Mouse (Mus musculus): ENCODE measurements around the gene Hecw1. TPM values are rescaled to one million over a fixed set of nuclear protein-coding genes. Genes with fewer than 3 reads are reported as not detected.

The Hecw1 gene
- total RNA-seq, 1 experiment = 0.94 TPM

- in situ Hi-C loops (cut with MboI; ENCODE audit: low sequenced_read_pairs in 2 of 2, unreplicated experiment in 2 of 2) = no loop called here
- Histone ChIP-seq H3K9ac (ENCODE audit: insufficient read depth, low read depth, low read length, poor library complexity, severe bottlenecking) (no peak overlapping the region), H3K36me3 (ENCODE audit: control insufficient read depth, insufficient read depth, low read length, poor library complexity, severe bottlenecking) (no peaks in the 10 kb centered on the region), H3K27ac (ENCODE audit: insufficient read depth, low read depth, low read length, poor library complexity, severe bottlenecking) (no peak overlapping the region), H3K4me3 (ENCODE audit: insufficient read depth in 1 of 2, low read depth in 1 of 2, low read length in 2 of 2, poor library complexity in 1 of 2, severe bottlenecking in 1 of 2) (no peak overlapping the region), H3K4me1 (ENCODE audit: control insufficient read depth in 2 of 2, insufficient read depth in 2 of 2, low read length in 2 of 2, poor library complexity in 1 of 2) (no peaks in the 10 kb centered on the region), H3K9me3 (ENCODE audit: control insufficient read depth, insufficient read depth, low read depth, low read length) (no peaks in the 10 kb centered on the region)
- no peak for TF ChIP-seq MAFK (IDR thresholded peaks at IDR 0.05; ENCODE audit: insufficient read depth, low read depth, low read length)
- no peak for TF ChIP-seq ZC3H11A (IDR thresholded peaks at IDR 0.05; ENCODE audit: borderline replicate concordance, low read depth, low read length)
- no peak for TF ChIP-seq CHD2 (IDR thresholded peaks at IDR 0.05; ENCODE audit: low read depth, low read length)
- no peak for DNase-seq (ENCODE audit: low read depth, low spot score)
Observed at GRCm38 (mm10) chr13:14515106-14515505, 7.9 kb downstream of the Hecw1 start.

- in situ Hi-C loops (cut with MboI; ENCODE audit: low sequenced_read_pairs in 2 of 2, unreplicated experiment in 2 of 2) = no loop called here
- no peak overlapping the region for H3K4me3 ChIP-seq (ENCODE audit: insufficient read depth in 1 of 2, low read depth in 1 of 2, low read length in 2 of 2, poor library complexity in 1 of 2, severe bottlenecking in 1 of 2)
- TF ChIP-seq ZNF384 (IDR thresholded peaks at IDR 0.05; ENCODE audit: low read depth, low read length) (no peak), HCFC1 (IDR thresholded peaks at IDR 0.05; ENCODE audit: borderline replicate concordance, insufficient read depth, low read length) (no peak), ZC3H11A (IDR thresholded peaks at IDR 0.05; ENCODE audit: borderline replicate concordance, low read depth, low read length) (no peak), CHD2 (IDR thresholded peaks at IDR 0.05; ENCODE audit: low read depth, low read length) (no peak), MAFK (IDR thresholded peaks at IDR 0.05; ENCODE audit: insufficient read depth, low read depth, low read length) (no peak)
Observed at GRCm38 (mm10) chr13:14513934-14514333, 9.1 kb downstream of the Hecw1 start.

GRCm38 (mm10) chr13:14506765-14507164 is 16.3 kb downstream of the Hecw1 start:
- Histone ChIP-seq H3K4me1 (ENCODE audit: control insufficient read depth in 2 of 2, insufficient read depth in 2 of 2, low read length in 2 of 2, poor library complexity in 1 of 2) (no peaks in the 10 kb centered on the region), H3K36me3 (ENCODE audit: control insufficient read depth, insufficient read depth, low read length, poor library complexity, severe bottlenecking) (no peaks in the 10 kb centered on the region), H3K9me3 (ENCODE audit: control insufficient read depth, insufficient read depth, low read depth, low read length) (no peaks in the 10 kb centered on the region), H3K4me3 (ENCODE audit: insufficient read depth in 1 of 2, low read depth in 1 of 2, low read length in 2 of 2, poor library complexity in 1 of 2, severe bottlenecking in 1 of 2) (no peak overlapping the region), H3K27ac (ENCODE audit: insufficient read depth, low read depth, low read length, poor library complexity, severe bottlenecking) (no peak overlapping the region), H3K9ac (ENCODE audit: insufficient read depth, low read depth, low read length, poor library complexity, severe bottlenecking) (no peak overlapping the region)
- in situ Hi-C loops (cut with MboI; ENCODE audit: low sequenced_read_pairs in 2 of 2, unreplicated experiment in 2 of 2) = no loop called here
- TF ChIP-seq CHD2 (IDR thresholded peaks at IDR 0.05; ENCODE audit: low read depth, low read length) (no peak), ZC3H11A (IDR thresholded peaks at IDR 0.05; ENCODE audit: borderline replicate concordance, low read depth, low read length) (no peak), MAFK (IDR thresholded peaks at IDR 0.05; ENCODE audit: insufficient read depth, low read depth, low read length) (no peak), ZNF384 (IDR thresholded peaks at IDR 0.05; ENCODE audit: low read depth, low read length) (no peak), HCFC1 (IDR thresholded peaks at IDR 0.05; ENCODE audit: borderline replicate concordance, insufficient read depth, low read length) (no peak)
- DNase-seq (ENCODE audit: low read depth, low spot score) = no peak

More at GRCm38 (mm10) chr13:14513934-14514333, 9.1 kb downstream of the Hecw1 start:
- Histone ChIP-seq H3K9me3 (ENCODE audit: control insufficient read depth, insufficient read depth, low read depth, low read length) (no peaks in the 10 kb centered on the region), H3K4me1 (ENCODE audit: control insufficient read depth in 2 of 2, insufficient read depth in 2 of 2, low read length in 2 of 2, poor library complexity in 1 of 2) (no peaks in the 10 kb centered on the region), H3K36me3 (ENCODE audit: control insufficient read depth, insufficient read depth, low read length, poor library complexity, severe bottlenecking) (no peaks in the 10 kb centered on the region), H3K9ac (ENCODE audit: insufficient read depth, low read depth, low read length, poor library complexity, severe bottlenecking) (no peak overlapping the region), H3K27ac (ENCODE audit: insufficient read depth, low read depth, low read length, poor library complexity, severe bottlenecking) (no peak overlapping the region)
- no peak for DNase-seq (ENCODE audit: low read depth, low spot score)

GRCm38 (mm10) chr13:14500251-14500650 is 22.8 kb downstream of the Hecw1 start:
- no peak for TF ChIP-seq CHD2 (IDR thresholded peaks at IDR 0.05; ENCODE audit: low read depth, low read length)
- TF ChIP-seq ZNF384 (IDR thresholded peaks at IDR 0.05; ENCODE audit: low read depth, low read length) = no peak
- no peak for TF ChIP-seq ZC3H11A (IDR thresholded peaks at IDR 0.05; ENCODE audit: borderline replicate concordance, low read depth, low read length)
- TF ChIP-seq HCFC1 (IDR thresholded peaks at IDR 0.05; ENCODE audit: borderline replicate concordance, insufficient read depth, low read length) = no peak
- TF ChIP-seq MAFK (IDR thresholded peaks at IDR 0.05; ENCODE audit: insufficient read depth, low read depth, low read length) = no peak
- Histone ChIP-seq H3K9ac (ENCODE audit: insufficient read depth, low read depth, low read length, poor library complexity, severe bottlenecking) (no peak overlapping the region), H3K4me3 (ENCODE audit: insufficient read depth in 1 of 2, low read depth in 1 of 2, low read length in 2 of 2, poor library complexity in 1 of 2, severe bottlenecking in 1 of 2) (no peak overlapping the region), H3K9me3 (ENCODE audit: control insufficient read depth, insufficient read depth, low read depth, low read length) (no peaks in the 10 kb centered on the region), H3K36me3 (ENCODE audit: control insufficient read depth, insufficient read depth, low read length, poor library complexity, severe bottlenecking) (no peaks in the 10 kb centered on the region), H3K4me1 (ENCODE audit: control insufficient read depth in 2 of 2, insufficient read depth in 2 of 2, low read length in 2 of 2, poor library complexity in 1 of 2) (no peaks in the 10 kb centered on the region), H3K27ac (ENCODE audit: insufficient read depth, low read depth, low read length, poor library complexity, severe bottlenecking) (no peak overlapping the region)
- no peak for DNase-seq (ENCODE audit: low read depth, low spot score)
- in situ Hi-C loops (cut with MboI; ENCODE audit: low sequenced_read_pairs in 2 of 2, unreplicated experiment in 2 of 2) = no loop called here

GRCm38 (mm10) chr13:14498780-14499179 is 24.2 kb downstream of the Hecw1 start:
- no peak overlapping the region for H3K9ac ChIP-seq (ENCODE audit: insufficient read depth, low read depth, low read length, poor library complexity, severe bottlenecking)
- no peak for TF ChIP-seq MAFK (IDR thresholded peaks at IDR 0.05; ENCODE audit: insufficient read depth, low read depth, low read length)
- no peak for TF ChIP-seq ZC3H11A (IDR thresholded peaks at IDR 0.05; ENCODE audit: borderline replicate concordance, low read depth, low read length)
- TF ChIP-seq CHD2 (IDR thresholded peaks at IDR 0.05; ENCODE audit: low read depth, low read length) = no peak
- no peak for TF ChIP-seq HCFC1 (IDR thresholded peaks at IDR 0.05; ENCODE audit: borderline replicate concordance, insufficient read depth, low read length)
- no peak for TF ChIP-seq ZNF384 (IDR thresholded peaks at IDR 0.05; ENCODE audit: low read depth, low read length)
- no peak for DNase-seq (ENCODE audit: low read depth, low spot score)
- no peaks in the 10 kb centered on the region for H3K4me1 ChIP-seq (ENCODE audit: control insufficient read depth in 2 of 2, insufficient read depth in 2 of 2, low read length in 2 of 2, poor library complexity in 1 of 2)
- in situ Hi-C loops (cut with MboI; ENCODE audit: low sequenced_read_pairs in 2 of 2, unreplicated experiment in 2 of 2) = no loop called here
- no peaks in the 10 kb centered on the region for H3K9me3 ChIP-seq (ENCODE audit: control insufficient read depth, insufficient read depth, low read depth, low read length)
- H3K4me3 ChIP-seq (ENCODE audit: insufficient read depth in 1 of 2, low read depth in 1 of 2, low read length in 2 of 2, poor library complexity in 1 of 2, severe bottlenecking in 1 of 2) = no peak overlapping the region
- no peak overlapping the region for H3K27ac ChIP-seq (ENCODE audit: insufficient read depth, low read depth, low read length, poor library complexity, severe bottlenecking)
- H3K36me3 ChIP-seq (ENCODE audit: control insufficient read depth, insufficient read depth, low read length, poor library complexity, severe bottlenecking) = no peaks in the 10 kb centered on the region
